In the genomic region with DNA sequence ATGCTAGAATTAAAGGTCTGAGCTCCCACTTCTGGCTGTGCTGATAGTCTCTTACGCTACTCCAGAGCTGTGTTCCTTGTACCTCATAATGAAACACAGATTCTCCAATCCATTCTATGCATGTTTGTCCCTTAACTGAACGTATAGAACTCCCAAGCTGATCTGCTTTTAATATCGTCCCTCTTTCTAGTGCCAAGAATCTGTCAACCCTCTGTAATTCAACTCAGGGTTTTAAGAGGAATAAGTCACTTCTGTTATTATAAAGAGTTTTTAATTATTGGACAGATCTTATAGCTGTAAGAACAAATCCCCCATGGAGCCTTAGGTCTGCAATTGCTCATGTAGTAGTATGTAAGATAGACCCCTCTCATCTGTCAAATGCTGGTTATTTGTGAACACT, we compare ENCODE assay signal across 21 mouse cellular contexts. TPM values are rescaled to one million over a fixed set of nuclear protein-coding genes. Genes with fewer than 3 reads are reported as not detected.
DNase-seq lines count a peak whose midpoint lies in the region; ATAC-seq lines count a peak whose summit lies in the region.
"Had no signal": no experiment of that assay in that cellular context is flagged by ENCODE, and none has a peak within 500 bp of the region (broad histone marks: within the 10 kb centered on the region; RNA-seq: fewer than 3 reads in every experiment).

No protein-coding gene starts in this region.

- H3K36me3 ChIP-seq in intestine, embryonic 14.5 days (ENCODE audit: control insufficient read depth, insufficient read depth, low read length) = no peaks in the 10 kb centered on the region
- H3K36me3 ChIP-seq in intestine, embryonic 16.5 days (ENCODE audit: control insufficient read depth, insufficient read depth, low read length) = no peaks in the 10 kb centered on the region
- H3K36me3 ChIP-seq in liver, embryonic 16.5 days (ENCODE audit: control insufficient read depth, insufficient read depth) = no peaks in the 10 kb centered on the region
- H3K36me3 ChIP-seq in embryonic facial prominence, embryonic 14.5 days (ENCODE audit: control insufficient read depth, insufficient read depth, low read length) = no peaks in the 10 kb centered on the region
- no peaks in the 10 kb centered on the region for H3K36me3 ChIP-seq in forebrain, embryonic 11.5 days (ENCODE audit: control insufficient read depth, insufficient read depth, low read length)
- H3K36me3 ChIP-seq: heart, embryonic 13.5 days; hindbrain, embryonic 15.5 days had no signal

- no peak overlapping the region for H3K27ac ChIP-seq in intestine, embryonic 14.5 days (ENCODE audit: low read depth)
- H3K27ac ChIP-seq in intestine, embryonic 16.5 days (ENCODE audit: low read length) = no peak overlapping the region
- H3K27ac ChIP-seq in liver, embryonic 16.5 days (ENCODE audit: low read length) = peak overlapping the region; percentile 14; the same call in 1 of the 2 replicates
- no peak overlapping the region for H3K27ac ChIP-seq in embryonic facial prominence, embryonic 14.5 days (replicated peaks; ENCODE audit: low read depth, low read length)
- H3K27ac ChIP-seq in forebrain, embryonic 11.5 days (ENCODE audit: low read depth, low read length) = no peak overlapping the region
- H3K27ac ChIP-seq: forebrain, embryonic 13.5 days; gastrocnemius, adult 2 months; heart, embryonic 13.5 days; hindbrain, embryonic 15.5 days had no signal

- no peaks in the 10 kb centered on the region for H3K27me3 ChIP-seq in intestine, embryonic 14.5 days (replicated peaks; ENCODE audit: control insufficient read depth, insufficient read depth, low read length)
- H3K27me3 ChIP-seq in intestine, embryonic 16.5 days (replicated peaks; ENCODE audit: control insufficient read depth, insufficient read depth, low read length) = no peaks in the 10 kb centered on the region
- H3K27me3 ChIP-seq in liver, embryonic 16.5 days (ENCODE audit: control insufficient read depth, insufficient read depth, low read depth, low read length) = no peaks in the 10 kb centered on the region
- peaks cover 1% of the 10 kb centered on the region; the same call in 1 of the 2 replicates for H3K27me3 ChIP-seq in embryonic facial prominence, embryonic 14.5 days (replicated peaks; ENCODE audit: control insufficient read depth, insufficient read depth, low read length)
- no peaks in the 10 kb centered on the region for H3K27me3 ChIP-seq in forebrain, embryonic 11.5 days (ENCODE audit: control insufficient read depth, insufficient read depth, low read length)
- H3K27me3 ChIP-seq: forebrain, embryonic 13.5 days; hindbrain, embryonic 15.5 days had no signal

- no peaks in the 10 kb centered on the region for H3K9me3 ChIP-seq in intestine, embryonic 14.5 days (ENCODE audit: control insufficient read depth, low read length)
- H3K9me3 ChIP-seq in intestine, embryonic 16.5 days (ENCODE audit: control insufficient read depth, low read length) = no peaks in the 10 kb centered on the region
- H3K9me3 ChIP-seq in liver, embryonic 16.5 days (replicated peaks; ENCODE audit: control insufficient read depth, low read length) = no peaks in the 10 kb centered on the region
- no peaks in the 10 kb centered on the region for H3K9me3 ChIP-seq in embryonic facial prominence, embryonic 14.5 days (ENCODE audit: control insufficient read depth, low read length)
- H3K9me3 ChIP-seq in forebrain, embryonic 11.5 days (ENCODE audit: control insufficient read depth, low read length) = no peaks in the 10 kb centered on the region
- H3K9me3 ChIP-seq: forebrain, embryonic 13.5 days; heart, embryonic 13.5 days; hindbrain, embryonic 15.5 days had no signal

- no peak overlapping the region for H3K9ac ChIP-seq in intestine, embryonic 14.5 days (ENCODE audit: low read length)
- no peak overlapping the region for H3K9ac ChIP-seq in intestine, embryonic 16.5 days (ENCODE audit: low read depth, low read length)
- H3K9ac ChIP-seq in liver, embryonic 16.5 days (ENCODE audit: low read depth, low read length) = no peak overlapping the region
- no peak overlapping the region for H3K9ac ChIP-seq in embryonic facial prominence, embryonic 14.5 days (ENCODE audit: low read depth, low read length)
- no peak overlapping the region for H3K9ac ChIP-seq in forebrain, embryonic 11.5 days (ENCODE audit: low read length)
- H3K9ac ChIP-seq: forebrain, embryonic 13.5 days; forebrain, postnatal 0 days; heart, embryonic 13.5 days; hindbrain, embryonic 15.5 days had no signal

- ATAC-seq in intestine, embryonic 14.5 days (replicated peaks; ENCODE audit: low FRiP score, low TSS enrichment, low read depth) = no peak
- no peak for ATAC-seq in intestine, embryonic 16.5 days
- ATAC-seq in liver, embryonic 16.5 days (ENCODE audit: low read depth) = no peak
- no peak for ATAC-seq in embryonic facial prominence, embryonic 14.5 days (ENCODE audit: low read depth)
- no peak for ATAC-seq in forebrain, embryonic 11.5 days (replicated peaks; ENCODE audit: low FRiP score)
- no peak for ATAC-seq in erythroblast, adult 5-6 weeks (replicated peaks; ENCODE audit: low FRiP score, poor library complexity, severe bottlenecking)
- ATAC-seq: forebrain, embryonic 13.5 days; forebrain, postnatal 0 days had no signal

- H3K4me3 ChIP-seq in intestine, embryonic 14.5 days (ENCODE audit: low read depth, low read length) = no peak overlapping the region
- H3K4me3 ChIP-seq in intestine, embryonic 16.5 days (ENCODE audit: low read length) = no peak overlapping the region
- no peak overlapping the region for H3K4me3 ChIP-seq in liver, embryonic 16.5 days (ENCODE audit: low read depth, low read length)
- H3K4me3 ChIP-seq in embryonic facial prominence, embryonic 14.5 days (ENCODE audit: low read depth, low read length) = no peak overlapping the region
- no peak overlapping the region for H3K4me3 ChIP-seq in forebrain, embryonic 11.5 days (ENCODE audit: low read depth, low read length)
- H3K4me3 ChIP-seq: forebrain, embryonic 13.5 days; gastrocnemius, adult 2 months; heart, embryonic 13.5 days; hindbrain, embryonic 15.5 days had no signal

- H3K4me1 ChIP-seq in intestine, embryonic 14.5 days (replicated peaks; ENCODE audit: control insufficient read depth, insufficient read depth, low read length) = no peaks in the 10 kb centered on the region
- no peaks in the 10 kb centered on the region for H3K4me1 ChIP-seq in intestine, embryonic 16.5 days (ENCODE audit: control insufficient read depth, insufficient read depth, low read length)
- no peaks in the 10 kb centered on the region for H3K4me1 ChIP-seq in liver, embryonic 16.5 days (ENCODE audit: control insufficient read depth, low read depth, low read length)
- 0 out of 2 replicates have a peak, but pooled peaks cover 3% of the 10 kb centered on the region for H3K4me1 ChIP-seq in embryonic facial prominence, embryonic 14.5 days (ENCODE audit: control insufficient read depth, insufficient read depth, low read length)
- no peaks in the 10 kb centered on the region for H3K4me1 ChIP-seq in forebrain, embryonic 11.5 days (replicated peaks; ENCODE audit: control insufficient read depth, insufficient read depth, low read length)
- H3K4me1 ChIP-seq: hindbrain, embryonic 15.5 days had no signal

- peak; percentile 27 for DNase-seq in intestine, embryonic 14.5 days (ENCODE audit: low spot score)
- no peak for DNase-seq in liver
- DNase-seq in embryonic facial prominence, embryonic 14.5 days (ENCODE audit: low spot score) = peak; percentile 82
- no peak for DNase-seq in forebrain, embryonic 11.5 days (ENCODE audit: low spot score)
- DNase-seq: cerebellum, adult 18-20 months; cerebellum, adult 9-11 months; cerebellum, postnatal 36 days; forebrain, postnatal 0 days; heart, postnatal 36 days had no signal

- WGBS in intestine, embryonic 14.5 days = 58% methylated on average over 3 of the region's 3 CpGs
- WGBS in intestine, embryonic 16.5 days = 70% methylated on average over 3 of the region's 3 CpGs
- 49% methylated on average over 3 of the region's 3 CpGs for WGBS in liver, embryonic 16.5 days (ENCODE audit: insufficient replicate concordance)
- 31% methylated on average over 3 of the region's 3 CpGs for WGBS in embryonic facial prominence, embryonic 14.5 days
- WGBS in forebrain, embryonic 11.5 days = 79% methylated on average over 3 of the region's 3 CpGs

- no peak overlapping the region for H3K4me2 ChIP-seq in intestine, embryonic 14.5 days (ENCODE audit: low read length)
- H3K4me2 ChIP-seq in intestine, embryonic 16.5 days (ENCODE audit: low read depth, low read length) = no peak overlapping the region
- H3K4me2 ChIP-seq in liver, embryonic 16.5 days (ENCODE audit: low read depth, low read length) = no peak overlapping the region
- no peak overlapping the region for H3K4me2 ChIP-seq in embryonic facial prominence, embryonic 14.5 days (ENCODE audit: low read depth, low read length)
- no peak overlapping the region for H3K4me2 ChIP-seq in forebrain, embryonic 11.5 days (ENCODE audit: low read depth, low read length, severe bottlenecking)
- H3K4me2 ChIP-seq: forebrain, embryonic 13.5 days; heart, embryonic 13.5 days; hindbrain, embryonic 15.5 days had no signal

RNA-seq across cellular contexts. Expression of a gene that starts 5.8 kb away (rescaled TPM):
- 0.26 and 0.46 TPM in 2 replicates for polyA plus RNA-seq in intestine, embryonic 14.5 days (2014; fragmentation: Nextera tagmentation; extraction: Ambion mirVana)
- 0.07 and 0.13 TPM in 2 replicates for polyA plus RNA-seq in intestine, embryonic 16.5 days (2015; fragmentation: Nextera tagmentation; extraction: Ambion mirVana)
- polyA plus RNA-seq in liver, embryonic 16.5 days (2015; fragmentation: Nextera tagmentation; extraction: Ambion mirVana) = not detected in 2 replicates
- polyA plus RNA-seq in embryonic facial prominence, embryonic 14.5 days (2014; fragmentation: Nextera tagmentation; extraction: Ambion mirVana) = 0.08 TPM in 1 of 2 replicates, not detected in the other
- not detected in 2 replicates for polyA plus RNA-seq in forebrain, embryonic 11.5 days (2014; fragmentation: Nextera tagmentation; extraction: Ambion mirVana)
- total RNA-seq in erythroblast, adult 5-6 weeks (2015; ENCODE audit: low replicate concordance) = not detected in 2 replicates
- total RNA-seq in erythroblast, adult 5-6 weeks (2017; ENCODE audit: low replicate concordance) = not detected in 2 replicates
- total RNA-seq: adrenal gland, postnatal 25 days; granulocyte monocyte progenitor cell, adult 5-6 weeks; MEL had no signal
- polyA plus RNA-seq: adrenal gland, adult 2 months; C2C12; forebrain, embryonic 13.5 days; forebrain, postnatal 0 days had no signal

Comparison
In these comparisons a context has a peak if more than half of its experiments do, and no peak if none do; other contexts are left out.
1. DNase-seq: peak in intestine, embryonic 14.5 days (single experiment) and embryonic facial prominence, embryonic 14.5 days (single experiment); none in liver (single experiment) and forebrain, embryonic 11.5 days (single experiment).